Mouse (Mus musculus): ENCODE measurements around the gene Bik. TPM values are rescaled to one million over a fixed set of nuclear protein-coding genes. Genes with fewer than 3 reads are reported as not detected.

The Bik gene
- total and polyA plus RNA-seq, 2 experiments from 2014 or later: 37.7 to 49.6 TPM

GRCm38 (mm10) chr15:83483482-83483881, 43.2 kb upstream of the Bik start:
- WGBS: 43% methylated on average over 2 of the region's 2 CpGs

GRCm38 (mm10) chr15:83484311-83484710, 42.4 kb upstream of the Bik start:
- Histone ChIP-seq H3K27me3 (ENCODE audit: control insufficient read depth, insufficient read depth, low read length) (no peaks in the 10 kb centered on the region), H3K4me2 (ENCODE audit: low read depth, low read length) (no peak overlapping the region), H3K9ac (replicated peaks; ENCODE audit: low read depth, low read length) (no peak overlapping the region), H3K9me3 (replicated peaks; ENCODE audit: control insufficient read depth, low read length) (no peaks in the 10 kb centered on the region), H3K4me1 (ENCODE audit: control insufficient read depth, insufficient read depth) (0 out of 2 replicates have a peak, but pooled peaks cover 6% of the 10 kb centered on the region), H3K4me3 (ENCODE audit: low read depth, low read length) (no peak overlapping the region), H3K36me3 (replicated peaks; ENCODE audit: control insufficient read depth, insufficient read depth, low read length) (no peaks in the 10 kb centered on the region), H3K27ac (ENCODE audit: low read depth) (no peak overlapping the region)
- TF ChIP-seq CTCF (IDR thresholded peaks at IDR 0.05; ENCODE audit: low read depth) (no peak), EP300 (IDR thresholded peaks at IDR 0.05; ENCODE audit: low read depth) (no peak)
- WGBS: 90% methylated on average over 10 of the region's 10 CpGs
- ATAC-seq (ENCODE audit: insufficient read depth, low read depth): no peak
- no peak for DNase-seq (ENCODE audit: low spot score)

More at GRCm38 (mm10) chr15:83483482-83483881, 43.2 kb upstream of the Bik start:
- Histone ChIP-seq H3K9ac (replicated peaks; ENCODE audit: low read depth, low read length) (no peak overlapping the region), H3K4me1 (ENCODE audit: control insufficient read depth, insufficient read depth) (0 out of 2 replicates have a peak, but pooled peaks cover 6% of the 10 kb centered on the region), H3K4me2 (ENCODE audit: low read depth, low read length) (no peak overlapping the region), H3K9me3 (replicated peaks; ENCODE audit: control insufficient read depth, low read length) (no peaks in the 10 kb centered on the region), H3K4me3 (ENCODE audit: low read depth, low read length) (no peak overlapping the region), H3K36me3 (replicated peaks; ENCODE audit: control insufficient read depth, insufficient read depth, low read length) (no peaks in the 10 kb centered on the region), H3K27ac (ENCODE audit: low read depth) (no peak overlapping the region), H3K27me3 (ENCODE audit: control insufficient read depth, insufficient read depth, low read length) (no peaks in the 10 kb centered on the region)
- DNase-seq (ENCODE audit: low spot score) (no peak), ATAC-seq (ENCODE audit: insufficient read depth, low read depth) (no peak)
- peak; percentile 36 for TF ChIP-seq CTCF (IDR thresholded peaks at IDR 0.05; ENCODE audit: low read depth)
- TF ChIP-seq EP300 (IDR thresholded peaks at IDR 0.05; ENCODE audit: low read depth): no peak

DNA sequence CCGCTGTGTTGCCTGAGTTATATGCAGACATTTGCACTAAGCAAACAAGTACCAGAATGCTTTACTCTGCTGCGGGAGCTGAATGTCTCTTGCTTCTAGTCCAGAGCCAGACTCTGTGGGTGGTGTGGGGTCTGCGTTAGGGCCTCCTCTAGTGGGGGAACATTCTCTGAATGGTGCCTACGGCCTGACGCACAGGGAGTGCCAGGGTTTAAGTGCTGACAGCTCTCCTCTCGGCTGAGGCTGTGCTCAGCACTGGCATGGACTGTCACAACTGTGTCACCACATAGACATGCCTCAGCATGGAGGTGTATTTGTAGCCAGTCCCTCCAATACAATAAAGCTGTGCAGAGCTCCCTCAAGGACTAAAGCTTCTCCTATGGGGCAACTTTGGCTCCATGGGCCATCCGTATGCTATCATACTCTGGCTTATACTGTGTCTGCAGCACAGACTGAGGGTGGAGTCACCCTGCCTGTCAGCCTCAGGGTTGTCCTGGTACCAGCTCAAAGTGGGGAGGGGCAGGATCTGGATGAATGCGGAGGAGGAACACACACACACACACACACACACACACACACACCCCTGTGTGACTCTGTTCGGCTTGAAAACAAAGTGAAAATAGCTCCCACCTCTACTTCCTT, 39.1 kb upstream of the Bik start:
- H3K9ac ChIP-seq (replicated peaks; ENCODE audit: low read depth, low read length): no peak overlapping the region
- no peak overlapping the region for H3K4me3 ChIP-seq (ENCODE audit: low read depth, low read length)
- DNase-seq (ENCODE audit: low spot score) (peak; percentile 74), ATAC-seq (ENCODE audit: insufficient read depth, low read depth) (peak; percentile 83)
- H3K36me3 ChIP-seq (replicated peaks; ENCODE audit: control insufficient read depth, insufficient read depth, low read length): peaks cover 5% of the 10 kb centered on the region; the same call in 1 of the 2 replicates
- H3K9me3 ChIP-seq (replicated peaks; ENCODE audit: control insufficient read depth, low read length): no peaks in the 10 kb centered on the region
- H3K4me1 ChIP-seq (ENCODE audit: control insufficient read depth, insufficient read depth): 0 out of 2 replicates have a peak, but pooled peaks cover 6% of the 10 kb centered on the region
- TF ChIP-seq EP300 (IDR thresholded peaks at IDR 0.05; ENCODE audit: low read depth) (no peak), CTCF (IDR thresholded peaks at IDR 0.05; ENCODE audit: low read depth) (peak; percentile 34)
- no peaks in the 10 kb centered on the region for H3K27me3 ChIP-seq (ENCODE audit: control insufficient read depth, insufficient read depth, low read length)
- H3K4me2 ChIP-seq (ENCODE audit: low read depth, low read length): no peak overlapping the region
- peak overlapping the region; percentile 71 for H3K27ac ChIP-seq (ENCODE audit: low read depth)
- 34% methylated on average over 9 of the region's 9 CpGs for WGBS

GRCm38 (mm10) chr15:83489471-83489870, 37.2 kb upstream of the Bik start:
- no peaks in the 10 kb centered on the region for H3K9me3 ChIP-seq (replicated peaks; ENCODE audit: control insufficient read depth, low read length)
- H3K36me3 ChIP-seq (replicated peaks; ENCODE audit: control insufficient read depth, insufficient read depth, low read length): peaks cover 5% of the 10 kb centered on the region
- no peak overlapping the region for H3K4me3 ChIP-seq (ENCODE audit: low read depth, low read length)
- TF ChIP-seq EP300 (IDR thresholded peaks at IDR 0.05; ENCODE audit: low read depth): no peak
- no peak for TF ChIP-seq CTCF (IDR thresholded peaks at IDR 0.05; ENCODE audit: low read depth)
- ATAC-seq (ENCODE audit: insufficient read depth, low read depth): peak; percentile 34; the same call in 1 of the 2 replicates
- H3K9ac ChIP-seq (replicated peaks; ENCODE audit: low read depth, low read length): no peak overlapping the region
- no peak overlapping the region for H3K4me2 ChIP-seq (ENCODE audit: low read depth, low read length)
- H3K27me3 ChIP-seq (ENCODE audit: control insufficient read depth, insufficient read depth, low read length): no peaks in the 10 kb centered on the region
- 44% methylated on average over 20 of the region's 20 CpGs for WGBS
- no peak for DNase-seq (ENCODE audit: low spot score)
- H3K4me1 ChIP-seq (ENCODE audit: control insufficient read depth, insufficient read depth): 0 out of 2 replicates have a peak, but pooled peaks cover 6% of the 10 kb centered on the region
- no peak overlapping the region for H3K27ac ChIP-seq (ENCODE audit: low read depth)

DNA sequence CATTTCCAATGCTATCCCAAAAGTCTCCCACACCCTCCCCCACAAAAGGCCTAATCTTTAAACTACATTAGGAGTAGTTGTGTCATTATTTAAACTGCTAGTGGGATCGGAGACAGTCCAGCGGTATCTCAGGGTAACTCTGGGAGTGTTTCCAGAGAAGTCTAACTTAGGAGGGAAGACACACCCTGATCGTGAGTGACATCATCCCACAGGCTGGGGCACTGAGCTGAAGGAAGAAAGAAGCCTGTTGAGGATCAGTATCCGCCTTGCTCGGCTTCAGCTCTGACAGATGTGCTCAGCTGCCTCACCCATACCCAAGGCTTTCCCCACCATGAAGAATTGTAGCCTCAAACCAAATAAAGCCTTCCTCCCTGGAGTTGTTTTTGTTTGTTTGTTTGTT, 34.8 kb upstream of the Bik start:
- 52% methylated on average over 5 of the region's 5 CpGs for WGBS

More for the DNA sequence above, 34.8 kb upstream of the Bik start:
- H3K9me3 ChIP-seq (replicated peaks; ENCODE audit: control insufficient read depth, low read length): no peaks in the 10 kb centered on the region
- H3K4me1 ChIP-seq (ENCODE audit: control insufficient read depth, insufficient read depth): 0 out of 2 replicates have a peak, but pooled peaks cover 6% of the 10 kb centered on the region
- DNase-seq (ENCODE audit: low spot score) (no peak), ATAC-seq (ENCODE audit: insufficient read depth, low read depth) (no peak)
- H3K4me2 ChIP-seq (ENCODE audit: low read depth, low read length): no peak overlapping the region
- no peaks in the 10 kb centered on the region for H3K27me3 ChIP-seq (ENCODE audit: control insufficient read depth, insufficient read depth, low read length)
- no peak overlapping the region for H3K27ac ChIP-seq (ENCODE audit: low read depth)
- no peak overlapping the region for H3K9ac ChIP-seq (replicated peaks; ENCODE audit: low read depth, low read length)
- TF ChIP-seq CTCF (IDR thresholded peaks at IDR 0.05; ENCODE audit: low read depth): no peak
- TF ChIP-seq EP300 (IDR thresholded peaks at IDR 0.05; ENCODE audit: low read depth): no peak
- H3K4me3 ChIP-seq (ENCODE audit: low read depth, low read length): no peak overlapping the region
- H3K36me3 ChIP-seq (replicated peaks; ENCODE audit: control insufficient read depth, insufficient read depth, low read length): peaks cover 21% of the 10 kb centered on the region

All from heart, postnatal 0 days (tissue).